Mouse (Mus musculus): ENCODE data around the gene 2200002J24Rik.
"Not testable (repeated sequence)": the region's sequence is repeated elsewhere in the genome, so short reads cannot be mapped to it uniquely, and the experiment has no call there.

2200002J24Rik gene

GRCm38 (mm10) chr7:30728739-30729395 is 30.1 kb downstream of the 2200002J24Rik start:
- DNase-seq (ENCODE audit: low read depth): peak; percentile 24

DNA sequence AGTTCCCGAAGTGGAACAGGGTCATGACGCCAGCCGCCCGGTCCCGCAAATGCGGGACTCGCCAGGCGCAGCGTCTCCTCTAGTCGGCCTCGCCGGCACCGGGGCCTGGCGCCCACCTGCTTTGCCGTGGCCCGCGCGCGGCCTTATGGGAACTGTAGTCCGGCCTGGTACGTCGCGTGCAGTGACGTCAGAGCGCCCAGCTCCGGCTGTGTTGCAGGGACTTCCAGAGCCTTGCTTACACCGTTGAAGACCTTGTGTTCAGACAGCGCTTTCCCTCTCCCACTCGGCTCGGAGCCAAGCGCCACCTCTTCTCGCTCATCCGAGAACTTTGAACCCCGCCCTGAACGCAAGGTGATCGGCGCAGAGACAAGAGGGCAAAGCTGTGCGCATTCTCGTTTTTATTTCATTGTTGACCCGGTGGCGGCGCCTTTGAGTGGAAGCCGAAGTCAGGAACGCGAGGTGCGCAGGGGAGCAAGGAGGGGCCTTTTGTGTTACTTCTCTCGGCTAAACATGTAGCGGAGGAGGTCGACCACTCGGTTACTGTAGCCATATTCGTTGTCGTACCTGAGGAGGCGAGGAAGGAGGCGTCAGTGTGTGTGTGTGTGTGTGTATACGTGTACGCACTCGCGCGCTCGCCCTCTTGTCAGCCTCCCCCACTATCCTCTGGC is 30.8 kb downstream of the 2200002J24Rik start, which contains the start of gene Tmem147:
Tmem147 (minus strand) TSS at position 145 of the 668 bp plus-strand sequence.
- DNase-seq (ENCODE audit: low read depth): peak; percentile 92

DNA sequence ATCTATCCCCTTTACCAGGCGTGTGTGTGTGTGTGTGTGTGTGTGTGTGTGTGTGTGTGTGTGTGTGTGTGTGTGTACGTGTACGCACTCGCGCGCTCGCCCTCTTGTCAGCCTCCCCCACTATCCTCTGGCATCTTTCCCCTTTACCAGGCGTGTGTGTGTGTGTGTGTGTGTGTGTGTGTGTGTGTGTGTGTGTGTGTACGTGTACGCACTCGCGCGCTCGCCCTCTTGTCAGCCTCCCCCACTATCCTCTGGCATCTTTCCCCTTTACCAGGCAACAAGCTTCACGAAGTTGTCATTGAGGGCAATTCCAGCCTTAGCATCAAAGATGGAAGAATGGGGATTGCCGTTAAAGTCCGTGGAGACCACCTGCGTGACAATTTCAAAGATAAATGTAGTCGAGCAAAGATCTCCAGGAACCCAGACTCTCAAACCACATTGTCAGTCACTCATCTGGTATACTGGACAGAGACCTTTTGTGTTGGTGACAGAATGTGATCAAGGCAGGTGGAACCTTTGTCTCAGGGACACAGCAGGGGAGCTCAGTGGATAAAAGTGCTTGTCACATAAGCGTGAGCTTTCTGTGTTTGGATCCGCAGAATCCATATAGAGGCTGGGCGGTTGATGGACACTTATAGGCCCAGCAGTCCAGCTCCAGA is 31.5 kb downstream of the 2200002J24Rik start:
- DNase-seq (ENCODE audit: low read depth): not testable (repeated sequence)

DNA sequence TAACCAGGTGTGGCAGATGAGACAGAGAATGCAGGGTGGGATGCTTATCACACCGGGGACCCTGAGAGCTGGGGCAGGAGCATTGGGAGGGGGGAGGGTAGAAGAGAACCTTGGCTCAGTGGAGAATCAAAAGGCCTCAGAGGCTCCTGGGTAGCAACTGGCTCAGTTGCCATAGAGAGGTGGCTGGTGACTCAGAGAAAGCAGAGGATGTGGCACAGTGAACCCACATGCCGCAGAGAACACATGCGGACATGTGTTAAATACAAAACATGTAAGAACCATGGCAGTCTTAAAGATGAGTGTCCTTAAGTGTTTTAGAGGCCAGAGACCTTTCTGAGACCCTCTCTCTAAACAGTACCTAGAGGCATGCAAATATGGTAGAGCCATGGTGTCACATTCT is 37.5 kb downstream of the 2200002J24Rik start:
- DNase-seq (ENCODE audit: low read depth): no peak

DNA sequence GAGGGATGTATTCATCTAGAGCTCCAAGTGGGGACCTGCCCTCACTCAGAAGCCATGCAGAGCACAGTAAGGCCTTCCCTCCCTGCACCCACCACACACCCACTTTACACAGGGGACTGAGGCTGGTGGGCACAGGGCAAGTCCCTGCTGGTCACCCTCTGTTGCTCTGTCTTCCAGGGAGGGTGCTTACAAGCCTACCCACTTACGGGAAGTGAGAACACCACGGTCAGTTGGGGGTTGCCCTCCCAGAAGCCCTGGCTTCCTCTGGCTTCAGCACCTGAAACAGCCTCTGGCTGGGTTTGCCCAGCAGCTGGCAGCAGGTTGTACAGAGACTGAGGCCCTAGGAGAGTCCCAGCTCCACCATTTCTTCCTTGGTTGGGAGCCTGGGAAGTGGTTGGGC is 43.8 kb downstream of the 2200002J24Rik start:
- DNase-seq (ENCODE audit: low read depth): not testable (repeated sequence)

- DNase-seq (ENCODE audit: low read depth): not testable (repeated sequence)
Observed at GRCm38 (mm10) chr7:30743617-30744016, 44.9 kb downstream of the 2200002J24Rik start, which contains the start of gene Gapdhs. Gene Gapdhs (minus strand): TSS chr7:30743681.

DNA sequence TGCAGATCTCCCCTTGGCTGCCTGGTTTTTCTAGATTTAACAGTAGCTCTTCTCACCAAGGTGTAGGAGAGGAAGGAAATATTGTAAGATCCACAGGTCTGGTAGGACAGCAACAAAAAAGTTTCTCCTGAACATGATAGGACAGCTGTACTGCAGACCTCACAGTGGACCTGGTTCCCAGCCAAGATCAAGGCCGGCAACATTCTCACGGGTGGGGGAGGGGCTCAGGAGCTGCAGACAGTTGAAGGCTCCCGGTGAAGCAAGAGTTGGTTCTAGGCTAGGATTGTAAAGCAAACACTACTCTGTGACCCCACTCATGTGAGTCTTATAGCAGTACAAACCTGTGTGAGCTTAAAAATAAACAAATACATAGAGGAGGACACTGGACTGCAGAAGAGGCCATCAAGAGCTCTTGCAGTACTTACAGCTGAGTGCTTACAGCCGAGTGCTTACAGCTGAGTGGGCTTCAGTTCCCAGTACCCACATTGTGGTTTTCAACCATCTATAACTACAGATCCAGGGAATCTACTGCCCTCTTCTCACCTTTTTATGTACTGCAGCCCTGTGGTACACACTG is 45.4 kb downstream of the 2200002J24Rik start:
- no peak for DNase-seq (ENCODE audit: low read depth)

- no peak for DNase-seq (ENCODE audit: low read depth)
Observed at GRCm38 (mm10) chr7:30747525-30748204, 48.9 kb downstream of the 2200002J24Rik start.

Data from c-Kit-positive CD71-positive TER-119-negative erythroid progenitor cells, embryonic 14.5 days (primary cell).